Mouse (Mus musculus): ENCODE data around the gene Sltm. TPM values are rescaled to one million over a fixed set of nuclear protein-coding genes. Genes with fewer than 3 reads are reported as not detected.

Sltm gene
- total RNA-seq (2023): 10 to 100 TPM; 39.9 to 41.2 TPM

GRCm38 (mm10) chr9:70542305-70543041 lies at the start of gene Sltm:
TSS of gene Sltm (plus strand) at chr9:70542754.

GRCm38 (mm10) chr9:70503626-70504041 lies 38.9 kb upstream of the Sltm start, which contains the start of gene Rnf111:
TSS of gene Rnf111 (minus strand) at chr9:70503725.

Other genes with a start within 250 kb of the Sltm start
- gene Ccnb2, start 121.2 kb upstream of the Sltm start, total RNA-seq (2023): 10 to 100 TPM; 72.7 to 86.5 TPM
- gene Rnf111, start 39.0 kb upstream of the Sltm start, total RNA-seq (2023): 10 to 100 TPM; 61.3 to 67.6 TPM
- gene Gm10642, start 113.5 kb downstream of the Sltm start, total RNA-seq (2023): 1 to 10 TPM; 2.7 to 3.4 TPM
- 10 to 100 TPM; 32.9 to 37.8 TPM for gene Mindy2, start 114.4 kb downstream of the Sltm start, total RNA-seq (2023)
- gene Adam10, start 136.2 kb downstream of the Sltm start, total RNA-seq (2023): 10 to 100 TPM; 86.9 to 87.0 TPM

Data from neutrophil, adult 83 days (primary cell).